Mouse (Mus musculus): ENCODE data around the gene Rhoh. TPM values are rescaled to one million over a fixed set of nuclear protein-coding genes. Genes with fewer than 3 reads are reported as not detected.

Rhoh gene
- polyA plus RNA-seq, 1 experiment from 2014 or later = 0.78 TPM

GRCm38 (mm10) chr5:65846534-65846933 is 14.5 kb upstream of the Rhoh start:
- H3K27me3 ChIP-seq (replicated peaks) = no peaks in the 10 kb centered on the region
- no peak overlapping the region for H3K9ac ChIP-seq (replicated peaks)
- H3K4me1 ChIP-seq = no peaks in the 10 kb centered on the region
- H3K4me2 ChIP-seq = no peak overlapping the region
- H3K27ac ChIP-seq (replicated peaks) = no peak overlapping the region
- WGBS = 88% methylated on average over 8 of the region's 8 CpGs
- H3K36me3 ChIP-seq = no peaks in the 10 kb centered on the region
- no peak for ATAC-seq (ENCODE audit: low FRiP score)
- no peaks in the 10 kb centered on the region for H3K9me3 ChIP-seq (replicated peaks)
- H3K4me3 ChIP-seq (replicated peaks) = no peak overlapping the region

GRCm38 (mm10) chr5:65846958-65847357 is 14.1 kb upstream of the Rhoh start:
- no peak overlapping the region for H3K4me3 ChIP-seq (replicated peaks)
- WGBS = 94% methylated on average over 3 of the region's 3 CpGs
- H3K9me3 ChIP-seq (replicated peaks) = no peaks in the 10 kb centered on the region
- no peak overlapping the region for H3K9ac ChIP-seq (replicated peaks)
- ATAC-seq (ENCODE audit: low FRiP score) = no peak
- H3K27me3 ChIP-seq (replicated peaks) = no peaks in the 10 kb centered on the region
- no peak overlapping the region for H3K27ac ChIP-seq (replicated peaks)
- H3K36me3 ChIP-seq = no peaks in the 10 kb centered on the region
- no peak overlapping the region for H3K4me2 ChIP-seq
- no peaks in the 10 kb centered on the region for H3K4me1 ChIP-seq

- no peak for ATAC-seq (ENCODE audit: low FRiP score)
- WGBS = 83% methylated on average over 7 of the region's 7 CpGs
- Histone ChIP-seq H3K27me3 (replicated peaks) (no peaks in the 10 kb centered on the region), H3K9ac (replicated peaks) (no peak overlapping the region), H3K36me3 (no peaks in the 10 kb centered on the region), H3K9me3 (replicated peaks) (no peaks in the 10 kb centered on the region), H3K4me2 (no peak overlapping the region), H3K4me1 (no peaks in the 10 kb centered on the region), H3K4me3 (replicated peaks) (no peak overlapping the region), H3K27ac (replicated peaks) (no peak overlapping the region)
Observed at GRCm38 (mm10) chr5:65847656-65848055, 13.4 kb upstream of the Rhoh start.

- Histone ChIP-seq H3K4me1 (no peaks in the 10 kb centered on the region), H3K9me3 (replicated peaks) (no peaks in the 10 kb centered on the region), H3K36me3 (no peaks in the 10 kb centered on the region), H3K9ac (replicated peaks) (no peak overlapping the region), H3K27ac (replicated peaks) (no peak overlapping the region), H3K4me2 (no peak overlapping the region), H3K4me3 (replicated peaks) (no peak overlapping the region), H3K27me3 (replicated peaks) (no peaks in the 10 kb centered on the region)
- WGBS = 69% methylated on average over 11 of the region's 11 CpGs
- no peak for ATAC-seq (ENCODE audit: low FRiP score)
Observed at GRCm38 (mm10) chr5:65850765-65851164, 10.2 kb upstream of the Rhoh start.

- WGBS = 69% methylated on average over 8 of the region's 8 CpGs
- H3K27me3 ChIP-seq (replicated peaks) = no peaks in the 10 kb centered on the region
- H3K4me3 ChIP-seq (replicated peaks) = no peak overlapping the region
- no peaks in the 10 kb centered on the region for H3K36me3 ChIP-seq
- H3K27ac ChIP-seq (replicated peaks) = no peak overlapping the region
- H3K4me1 ChIP-seq = no peaks in the 10 kb centered on the region
- H3K4me2 ChIP-seq = no peak overlapping the region
- ATAC-seq (ENCODE audit: low FRiP score) = no peak
- no peaks in the 10 kb centered on the region for H3K9me3 ChIP-seq (replicated peaks)
- no peak overlapping the region for H3K9ac ChIP-seq (replicated peaks)
Observed at GRCm38 (mm10) chr5:65854786-65855191, 6.2 kb upstream of the Rhoh start.

- no peaks in the 10 kb centered on the region for H3K36me3 ChIP-seq
- no peak for ATAC-seq (ENCODE audit: low FRiP score)
- H3K4me3 ChIP-seq (replicated peaks) = no peak overlapping the region
Observed at GRCm38 (mm10) chr5:65855571-65855970, 5.4 kb upstream of the Rhoh start.

GRCm38 (mm10) chr5:65856591-65857411 is 4.2 kb upstream of the Rhoh start:
- H3K9me3 ChIP-seq (replicated peaks) = no peaks in the 10 kb centered on the region
- H3K36me3 ChIP-seq = no peaks in the 10 kb centered on the region
- H3K27ac ChIP-seq (replicated peaks) = no peak overlapping the region
- no peak overlapping the region for H3K9ac ChIP-seq (replicated peaks)
- ATAC-seq (ENCODE audit: low FRiP score) = no peak
- H3K4me3 ChIP-seq (replicated peaks) = no peak overlapping the region
- no peaks in the 10 kb centered on the region for H3K4me1 ChIP-seq
- WGBS = 83% methylated on average over 17 of the region's 17 CpGs
- H3K4me2 ChIP-seq = no peak overlapping the region
- H3K27me3 ChIP-seq (replicated peaks) = no peaks in the 10 kb centered on the region

More at GRCm38 (mm10) chr5:65855571-65855970, 5.4 kb upstream of the Rhoh start:
- no peak overlapping the region for H3K9ac ChIP-seq (replicated peaks)
- no peaks in the 10 kb centered on the region for H3K4me1 ChIP-seq
- WGBS = 79% methylated on average over 3 of the region's 3 CpGs
- no peak overlapping the region for H3K27ac ChIP-seq (replicated peaks)
- H3K9me3 ChIP-seq (replicated peaks) = no peaks in the 10 kb centered on the region
- no peak overlapping the region for H3K4me2 ChIP-seq
- no peaks in the 10 kb centered on the region for H3K27me3 ChIP-seq (replicated peaks)

GRCm38 (mm10) chr5:65857935-65858334 is 3.1 kb upstream of the Rhoh start:
- H3K36me3 ChIP-seq = no peaks in the 10 kb centered on the region
- ATAC-seq (ENCODE audit: low FRiP score) = no peak
- no peaks in the 10 kb centered on the region for H3K4me1 ChIP-seq
- H3K9me3 ChIP-seq (replicated peaks) = no peaks in the 10 kb centered on the region
- H3K27me3 ChIP-seq (replicated peaks) = no peaks in the 10 kb centered on the region
- no peak overlapping the region for H3K4me3 ChIP-seq (replicated peaks)
- H3K4me2 ChIP-seq = no peak overlapping the region
- no peak overlapping the region for H3K27ac ChIP-seq (replicated peaks)
- H3K9ac ChIP-seq (replicated peaks) = no peak overlapping the region
- WGBS = 80% methylated on average over 12 of the region's 12 CpGs

- no peak overlapping the region for H3K27ac ChIP-seq (replicated peaks)
- H3K36me3 ChIP-seq = no peaks in the 10 kb centered on the region
- H3K27me3 ChIP-seq (replicated peaks) = no peaks in the 10 kb centered on the region
- H3K4me1 ChIP-seq = no peaks in the 10 kb centered on the region
- 89% methylated on average over 4 of the region's 6 CpGs for WGBS
- H3K4me2 ChIP-seq = no peak overlapping the region
- ATAC-seq (ENCODE audit: low FRiP score) = no peak
- no peak overlapping the region for H3K9ac ChIP-seq (replicated peaks)
- H3K9me3 ChIP-seq (replicated peaks) = no peaks in the 10 kb centered on the region
- no peak overlapping the region for H3K4me3 ChIP-seq (replicated peaks)
Observed at GRCm38 (mm10) chr5:65858355-65858754, 2.7 kb upstream of the Rhoh start.

- 71% methylated on average over 12 of the region's 12 CpGs for WGBS
- Histone ChIP-seq H3K27ac (replicated peaks) (no peak overlapping the region), H3K4me1 (no peaks in the 10 kb centered on the region), H3K4me3 (replicated peaks) (no peak overlapping the region), H3K4me2 (no peak overlapping the region), H3K36me3 (no peaks in the 10 kb centered on the region), H3K27me3 (replicated peaks) (no peaks in the 10 kb centered on the region), H3K9ac (replicated peaks) (no peak overlapping the region), H3K9me3 (replicated peaks) (no peaks in the 10 kb centered on the region)
- ATAC-seq (ENCODE audit: low FRiP score) = no peak
Observed at GRCm38 (mm10) chr5:65858898-65859297, 2.1 kb upstream of the Rhoh start.

GRCm38 (mm10) chr5:65859396-65859795 is 1.6 kb upstream of the Rhoh start:
- Histone ChIP-seq H3K4me2 (no peak overlapping the region), H3K4me1 (no peaks in the 10 kb centered on the region), H3K9me3 (replicated peaks) (no peaks in the 10 kb centered on the region), H3K4me3 (replicated peaks) (no peak overlapping the region), H3K9ac (replicated peaks) (no peak overlapping the region), H3K27ac (replicated peaks) (no peak overlapping the region), H3K27me3 (replicated peaks) (no peaks in the 10 kb centered on the region), H3K36me3 (no peaks in the 10 kb centered on the region)
- ATAC-seq (ENCODE audit: low FRiP score) = no peak
- 55% methylated on average over 6 of the region's 6 CpGs for WGBS

- Histone ChIP-seq H3K9me3 (replicated peaks) (no peaks in the 10 kb centered on the region), H3K27ac (replicated peaks) (no peak overlapping the region), H3K4me2 (no peak overlapping the region), H3K36me3 (no peaks in the 10 kb centered on the region), H3K4me3 (replicated peaks) (no peak overlapping the region), H3K4me1 (no peaks in the 10 kb centered on the region), H3K27me3 (replicated peaks) (no peaks in the 10 kb centered on the region), H3K9ac (replicated peaks) (no peak overlapping the region)
- WGBS = 73% methylated on average over 12 of the region's 12 CpGs
- no peak for ATAC-seq (ENCODE audit: low FRiP score)
Observed at GRCm38 (mm10) chr5:65860281-65861000, 572 bp upstream of the Rhoh start.
